In the genomic region with DNA sequence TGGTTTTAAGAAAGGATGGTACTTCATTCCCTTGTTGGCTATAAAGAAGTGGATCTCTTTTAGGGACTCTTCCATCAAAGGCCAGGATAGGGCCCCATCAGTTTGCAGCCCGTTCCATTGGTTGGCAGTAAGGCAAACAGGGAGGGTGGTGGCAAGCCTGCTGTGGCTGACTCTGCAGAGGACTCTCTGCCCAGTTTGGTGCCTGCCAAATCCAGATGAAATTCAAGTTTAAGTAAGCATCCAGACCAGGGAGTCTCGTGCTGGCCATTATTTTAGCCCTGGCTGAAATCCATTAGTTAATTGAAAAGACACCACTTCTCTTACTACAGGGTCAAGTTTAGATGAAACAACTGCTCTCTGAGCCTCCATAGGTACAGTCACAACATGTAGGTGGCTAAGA, we compare ENCODE assay signal across 18 mouse cellular contexts.
"Had no signal": no experiment of that assay in that cellular context is flagged by ENCODE, and none has a peak within 500 bp of the region (broad histone marks: within the 10 kb centered on the region; RNA-seq: fewer than 3 reads in every experiment).

No protein-coding gene starts in this region.

- H3K4me3 ChIP-seq: layer of hippocampus, adult 2 months; left cerebral cortex, adult 2 months; midbrain, embryonic 12.5 days; midbrain, embryonic 15.5 days; neural tube, embryonic 12.5 days; neural tube, embryonic 15.5 days had no signal

- H3K27ac ChIP-seq: kidney, postnatal 0 days; layer of hippocampus, adult 2 months; left cerebral cortex, adult 2 months; liver, embryonic 14.5 days; macrophage; midbrain, embryonic 12.5 days; midbrain, embryonic 15.5 days; neural tube, embryonic 12.5 days; neural tube, embryonic 15.5 days had no signal

- DNase-seq: layer of hippocampus, adult 9-11 months; layer of hippocampus, postnatal 36 days; lung, adult 18-20 months; right cerebral cortex, adult 18-20 months; right cerebral cortex, postnatal 14 days; right cerebral cortex, postnatal 4 days; spleen, adult 18-20 months; thymus, adult 18-20 months; thymus, postnatal 36 days had no signal

- H3K9ac ChIP-seq: liver, embryonic 14.5 days; midbrain, embryonic 12.5 days; midbrain, embryonic 15.5 days; neural tube, embryonic 12.5 days; neural tube, embryonic 15.5 days had no signal

- H3K36me3 ChIP-seq: midbrain, embryonic 12.5 days; midbrain, embryonic 15.5 days; neural tube, embryonic 12.5 days; neural tube, embryonic 15.5 days had no signal
